Mouse (Mus musculus) midbrain, postnatal 0 days (tissue): ENCODE data around the gene Sh2d5. TPM values are rescaled to one million over a fixed set of nuclear protein-coding genes. Genes with fewer than 3 reads are reported as not detected.

Experiments used
- ATAC-seq: fragments of 200-750 bp; cut with Nextera tagmentation; 2 replicates; pipeline ENCODE4 v1.8.0; 2017; ENCODE audit warnings: moderate number of reproducible peaks, mild to moderate bottlenecking, moderate TSS enrichment, moderate library complexity; ENCODE audit not compliant: low FRiP score
- DNase-seq: peaks from one replicate; pipeline ENCODE4 v3.0.0-alpha.2; 2015; ENCODE audit warnings: low spot score
- H3K27ac ChIP-seq: fragments of 300-500 bp; sonication (generic); 2 replicates; pipeline ENCODE4 v1.5.1; 2014; ENCODE audit warnings: low read depth, mild to moderate bottlenecking, low read length, mixed read lengths
- H3K27me3 ChIP-seq: fragments of 300-500 bp; sonication (generic); 2 replicates; pipeline ENCODE4 v1.6.1; 2014; ENCODE audit warnings: low read length, control low read depth, mixed read lengths; ENCODE audit not compliant: insufficient read depth
- H3K36me3 ChIP-seq: fragments of 300-500 bp; sonication (generic); 2 replicates; pipeline ENCODE4 v1.6.1; 2014; ENCODE audit warnings: low read length, control low read depth, mixed read lengths; ENCODE audit not compliant: insufficient read depth
- H3K4me1 ChIP-seq: fragments of 300-500 bp; sonication (generic); 2 replicates; pipeline ENCODE4 v1.6.1; 2014; ENCODE audit warnings: mild to moderate bottlenecking, control low read depth, antibody characterized with exemption, low read length, mixed read lengths; ENCODE audit not compliant: insufficient read depth
- H3K4me2 ChIP-seq: fragments of 300-500 bp; sonication (generic); 2 replicates; pipeline ENCODE4 v1.6.1; 2014; ENCODE audit warnings: low read depth, mild to moderate bottlenecking, low read length, mixed read lengths; ENCODE audit not compliant: poor library complexity, severe bottlenecking
- H3K4me3 ChIP-seq: fragments of 300-500 bp; sonication (generic); 2 replicates; pipeline ENCODE4 v1.5.1; 2014; ENCODE audit warnings: low read depth, mild to moderate bottlenecking, low read length, moderate library complexity
- H3K9ac ChIP-seq: fragments of 300-500 bp; sonication (generic); replicated peaks from 2 replicates; pipeline ENCODE4 v1.6.1; 2014; ENCODE audit warnings: mild to moderate bottlenecking, low read length, moderate library complexity, mixed read lengths; ENCODE audit not compliant: poor library complexity, severe bottlenecking
- H3K9me3 ChIP-seq: fragments of 300-500 bp; sonication (generic); 2 replicates; pipeline ENCODE4 v1.6.1; 2016; ENCODE audit warnings: low read length, control low read depth
- CTCF ChIP-seq: IDR thresholded peaks from 2 replicates; pipeline ENCODE4 v1.5.1; 2016; ENCODE audit warnings: antibody characterized with exemption, mild to moderate bottlenecking
- WGBS: fragments of 180-500 bp; shearing (Covaris S2); extraction: QIAGEN DNeasy Blood & Tissue Kit; methylation state at CpG from one replicate; pipeline ENCODE4 v1.1.7; 2014; 5-methylcytosine and 5-hydroxymethylcytosine counted together
- polyA plus RNA-seq: library from polyadenylated mRNA; unstranded; fragments of >200 nt; fragmentation: Nextera tagmentation; extraction: Ambion mirVana; gene quantifications from 2 replicates; pipeline ENCODE4 v1.2.1, GENCODE M21; 2015
- total RNA-seq: library from RNA; depleted of rRNA; stranded (reverse); fragments of >200 nt; gene quantifications from 2 replicates; pipeline ENCODE4 v1.2.3, GENCODE M21; 2014

Gene Sh2d5
- total and polyA plus RNA-seq, 2 experiments from 2014 or later, result 19.2 to 29.8 TPM

DNA sequence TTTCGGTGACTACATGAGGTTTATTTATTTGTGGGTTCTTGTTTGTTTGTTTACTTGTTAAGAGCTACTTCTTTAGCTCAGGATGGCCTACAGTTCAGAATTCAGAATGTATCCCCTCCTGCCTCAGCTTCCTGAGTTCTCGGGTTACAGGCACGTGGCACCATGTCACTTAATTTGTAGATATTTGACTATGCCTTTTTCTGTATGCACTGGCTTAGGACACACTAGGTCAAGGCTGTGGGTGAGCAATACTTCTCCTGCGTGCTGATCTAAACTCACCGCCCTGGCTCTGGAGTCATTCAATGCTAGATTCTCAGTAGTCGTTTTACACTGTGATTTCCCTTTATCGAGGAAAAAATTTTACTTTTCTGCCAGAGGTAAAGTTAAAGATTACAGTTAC lies 29.4 kb upstream of the Sh2d5 start:
- WGBS, result 88% methylated on average over 7 of the region's 7 CpGs
- no peaks in the 10 kb centered on the region for H3K9me3 ChIP-seq
- DNase-seq (no peak), ATAC-seq (no peak)
- H3K27ac ChIP-seq, result no peak overlapping the region
- no peaks in the 10 kb centered on the region for H3K27me3 ChIP-seq
- peaks cover 7% of the 10 kb centered on the region for H3K4me1 ChIP-seq
- H3K4me3 ChIP-seq, result no peak overlapping the region
- no peak overlapping the region for H3K4me2 ChIP-seq
- no peak overlapping the region for H3K9ac ChIP-seq
- no peak for TF ChIP-seq CTCF
- H3K36me3 ChIP-seq, result peaks cover 28% of the 10 kb centered on the region

DNA sequence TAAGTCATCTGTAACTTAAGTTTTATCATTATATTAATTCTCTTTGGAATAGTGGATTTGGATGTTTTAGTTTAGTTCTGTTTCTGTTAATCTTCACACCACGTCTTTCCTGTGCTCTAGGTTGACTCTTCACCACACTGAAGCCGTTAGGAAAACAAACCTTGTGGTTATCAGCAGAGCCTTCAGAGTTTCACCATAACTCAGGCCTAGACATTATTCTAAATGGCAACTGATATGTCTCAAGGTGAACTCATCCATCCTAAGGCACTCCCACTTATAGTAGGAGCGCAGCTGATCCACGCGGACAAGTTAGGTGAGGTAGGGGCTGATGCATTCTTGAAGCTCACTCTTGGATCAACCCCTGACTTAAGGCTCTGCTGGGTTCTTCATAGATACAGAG lies 28.8 kb upstream of the Sh2d5 start:
- Histone ChIP-seq H3K36me3 (peaks cover 31% of the 10 kb centered on the region), H3K27ac (no peak overlapping the region), H3K9me3 (no peaks in the 10 kb centered on the region), H3K4me3 (no peak overlapping the region), H3K4me2 (no peak overlapping the region), H3K4me1 (peaks cover 7% of the 10 kb centered on the region), H3K27me3 (no peaks in the 10 kb centered on the region), H3K9ac (no peak overlapping the region)
- WGBS, result 90% methylated on average over 5 of the region's 5 CpGs
- no peak for DNase-seq
- TF ChIP-seq CTCF, result no peak
- ATAC-seq, result no peak

DNA sequence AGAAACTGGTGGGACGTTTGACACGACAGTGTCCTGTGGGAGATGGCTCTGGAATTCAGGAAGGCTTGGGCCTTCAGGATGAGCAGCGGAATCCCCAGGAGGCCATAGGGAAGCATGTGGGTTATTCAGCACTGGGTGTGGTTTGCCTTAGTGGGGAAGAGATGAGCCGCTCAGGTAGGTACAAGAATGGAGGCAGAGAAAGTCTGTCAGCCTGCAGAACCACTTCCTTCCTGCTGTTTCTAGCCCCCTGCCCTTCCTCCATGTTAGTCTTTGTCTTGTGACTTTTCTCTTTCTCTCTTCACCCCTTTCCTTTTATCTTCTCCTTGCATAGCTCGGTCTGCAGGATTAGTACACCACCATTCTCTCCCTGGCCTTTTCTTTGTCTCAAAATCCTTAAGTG lies 27.8 kb upstream of the Sh2d5 start:
- peaks cover 36% of the 10 kb centered on the region for H3K36me3 ChIP-seq
- ATAC-seq (no peak), DNase-seq (no peak)
- H3K4me1 ChIP-seq, result peaks cover 7% of the 10 kb centered on the region
- TF ChIP-seq CTCF, result no peak
- no peaks in the 10 kb centered on the region for H3K9me3 ChIP-seq
- H3K27ac ChIP-seq, result no peak overlapping the region
- H3K9ac ChIP-seq, result no peak overlapping the region
- WGBS, result 85% methylated on average over 5 of the region's 5 CpGs
- H3K4me2 ChIP-seq, result no peak overlapping the region
- H3K4me3 ChIP-seq, result no peak overlapping the region
- no peaks in the 10 kb centered on the region for H3K27me3 ChIP-seq

DNA sequence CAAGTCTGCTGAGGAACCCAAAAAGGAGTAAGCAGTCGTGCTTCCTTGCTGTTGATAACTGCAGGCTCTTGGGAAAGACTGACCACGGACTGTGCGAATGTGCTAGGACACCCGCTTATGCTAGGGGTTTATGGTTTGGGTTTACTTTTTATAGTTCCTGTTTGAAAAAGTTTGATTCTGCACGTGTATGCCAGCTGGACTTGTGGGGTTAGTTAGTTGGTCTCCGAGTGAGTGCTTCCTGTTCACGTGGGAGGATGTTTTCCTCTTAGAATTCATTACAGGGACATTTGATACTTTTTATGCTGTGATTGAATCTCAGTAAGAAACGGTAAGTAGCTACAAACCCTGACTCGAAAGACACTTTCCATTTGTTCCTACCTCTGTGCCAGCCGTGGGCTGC lies 26.6 kb upstream of the Sh2d5 start:
- H3K27ac ChIP-seq, result no peak overlapping the region
- H3K27me3 ChIP-seq, result no peaks in the 10 kb centered on the region
- DNase-seq (no peak), ATAC-seq (no peak)
- 88% methylated on average over 10 of the region's 10 CpGs for WGBS
- no peak overlapping the region for H3K4me2 ChIP-seq
- H3K9me3 ChIP-seq, result no peaks in the 10 kb centered on the region
- H3K4me3 ChIP-seq, result no peak overlapping the region
- H3K9ac ChIP-seq, result no peak overlapping the region
- peaks cover 48% of the 10 kb centered on the region for H3K36me3 ChIP-seq
- H3K4me1 ChIP-seq, result no peaks in the 10 kb centered on the region
- no peak for TF ChIP-seq CTCF

DNA sequence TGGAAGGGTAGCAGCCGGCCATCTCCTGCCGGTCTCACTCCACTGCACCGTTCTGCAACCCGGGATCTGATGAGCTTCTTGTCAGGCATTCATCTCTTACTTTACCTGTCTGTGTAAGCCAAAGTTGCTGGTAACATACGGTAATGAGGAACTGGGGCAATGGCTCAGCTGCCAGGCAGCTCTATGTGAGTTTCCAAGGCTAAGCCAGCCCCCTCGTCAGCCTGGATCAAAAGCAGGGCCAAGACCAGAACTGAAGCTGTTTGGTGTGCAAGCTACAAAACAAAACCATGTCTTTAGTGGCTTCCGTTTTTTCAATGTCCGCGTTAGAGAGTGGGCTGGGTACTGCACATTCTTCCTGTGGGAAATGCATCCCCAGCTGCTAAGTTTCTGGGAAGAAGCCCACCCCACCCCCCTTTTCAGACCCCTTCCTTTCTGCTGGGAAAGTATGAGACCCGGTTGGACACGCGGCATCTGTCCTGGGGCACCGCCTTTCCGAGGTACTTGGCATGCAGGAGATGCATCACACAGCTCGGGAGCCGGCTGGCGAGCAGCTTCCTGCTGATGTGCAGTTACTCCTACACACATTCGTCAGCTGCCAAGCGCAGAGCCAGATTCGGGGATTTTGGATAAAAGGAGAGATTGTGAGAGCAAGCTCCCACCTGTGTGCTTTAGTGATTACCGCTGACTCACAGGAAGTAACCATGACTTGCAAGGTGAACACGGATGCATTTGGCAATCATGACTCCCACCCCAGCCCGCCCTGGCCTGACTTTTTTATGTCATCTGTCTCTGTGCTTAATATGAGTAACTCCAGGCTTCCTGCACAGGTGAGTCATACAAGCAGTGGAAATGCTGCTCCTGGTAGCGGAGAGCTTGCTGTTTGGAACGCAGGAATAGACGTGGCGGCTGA lies 3.2 kb upstream of the Sh2d5 start:
- Histone ChIP-seq H3K4me1 (peaks cover 7% of the 10 kb centered on the region), H3K27ac (no peak overlapping the region), H3K9ac (no peak overlapping the region), H3K4me2 (no peak overlapping the region), H3K36me3 (peaks cover 27% of the 10 kb centered on the region), H3K4me3 (no peak overlapping the region), H3K9me3 (no peaks in the 10 kb centered on the region), H3K27me3 (no peaks in the 10 kb centered on the region)
- DNase-seq, result peak; percentile 51
- 57% methylated on average over 27 of the region's 27 CpGs for WGBS
- TF ChIP-seq CTCF, result no peak
- no peak for ATAC-seq

DNA sequence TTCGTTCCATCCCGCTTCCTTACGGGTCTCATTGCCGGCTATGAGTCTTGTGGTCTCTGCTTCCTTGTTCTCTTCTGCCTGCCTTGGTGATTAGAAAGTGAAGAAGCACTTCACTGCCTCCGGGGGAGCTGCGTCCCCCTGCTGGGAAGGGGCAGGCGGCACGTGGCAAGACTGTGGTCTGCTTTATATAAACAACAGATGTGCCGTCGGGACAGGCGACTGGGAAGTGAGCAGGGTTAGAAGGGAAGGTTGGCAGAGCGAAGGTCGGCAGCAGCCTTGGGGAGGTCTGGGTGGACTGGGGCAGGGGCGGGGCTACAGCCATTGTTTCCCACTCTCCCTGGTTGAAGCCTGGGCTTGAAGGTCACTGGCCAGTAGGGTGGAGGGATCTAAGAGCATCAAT lies 1.6 kb downstream of the Sh2d5 start:
- Histone ChIP-seq H3K4me1 (peaks cover 15% of the 10 kb centered on the region), H3K36me3 (0 out of 2 replicates have a peak, but pooled peaks cover 5% of the 10 kb centered on the region), H3K9me3 (no peaks in the 10 kb centered on the region), H3K27ac (no peak overlapping the region), H3K4me3 (peak overlapping the region; percentile 61), H3K27me3 (no peaks in the 10 kb centered on the region), H3K4me2 (peak overlapping the region; percentile 81), H3K9ac (peak overlapping the region; percentile 70)
- TF ChIP-seq CTCF, result peak; percentile 59
- ATAC-seq (no peak), DNase-seq (peak; percentile 34)
- WGBS, result 0% methylated on average over 14 of the region's 14 CpGs
